Mouse (Mus musculus): Measurements from ENCODE around the gene Trpm5.

Trpm5 gene

GRCm38 (mm10) chr7:143059202-143059870 lies 35.1 kb downstream of the Trpm5 start:
- no peak for DNase-seq (ENCODE audit: low spot score in 2 of 2)

GRCm38 (mm10) chr7:143058221-143058697 lies 36.2 kb downstream of the Trpm5 start:
- no peak for DNase-seq (ENCODE audit: low spot score in 2 of 2)

DNA sequence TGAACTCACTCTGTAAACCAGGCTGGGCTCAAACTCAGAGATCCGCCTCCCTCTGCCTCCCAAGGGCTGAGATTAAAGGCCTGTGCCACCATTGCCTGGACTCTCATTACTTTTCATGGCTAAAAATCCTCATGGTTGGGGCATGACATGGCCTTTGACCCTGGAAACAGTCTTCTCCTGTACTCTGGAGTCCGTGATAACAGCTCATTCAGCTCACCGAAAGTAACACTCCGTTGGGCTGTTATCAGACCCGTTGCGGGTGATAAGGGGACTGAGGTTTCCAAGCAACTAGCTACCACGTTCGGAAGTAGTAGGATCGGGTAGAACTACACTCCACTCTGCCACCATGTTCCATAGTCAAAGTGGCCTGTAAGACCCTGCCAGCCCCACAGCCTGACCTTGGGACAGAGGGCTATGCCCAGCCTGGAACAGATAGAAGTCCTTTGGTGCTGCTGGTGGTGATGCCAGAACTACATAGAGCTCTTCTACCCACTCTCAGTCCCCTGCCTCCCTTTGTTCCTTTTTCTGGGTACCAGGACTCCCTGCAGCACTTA lies 36.7 kb downstream of the Trpm5 start:
- DNase-seq (ENCODE audit: low spot score in 2 of 2) = no peak

GRCm38 (mm10) chr7:143057023-143057422 lies 37.4 kb downstream of the Trpm5 start:
- no peak for DNase-seq (ENCODE audit: low spot score in 2 of 2)

DNA sequence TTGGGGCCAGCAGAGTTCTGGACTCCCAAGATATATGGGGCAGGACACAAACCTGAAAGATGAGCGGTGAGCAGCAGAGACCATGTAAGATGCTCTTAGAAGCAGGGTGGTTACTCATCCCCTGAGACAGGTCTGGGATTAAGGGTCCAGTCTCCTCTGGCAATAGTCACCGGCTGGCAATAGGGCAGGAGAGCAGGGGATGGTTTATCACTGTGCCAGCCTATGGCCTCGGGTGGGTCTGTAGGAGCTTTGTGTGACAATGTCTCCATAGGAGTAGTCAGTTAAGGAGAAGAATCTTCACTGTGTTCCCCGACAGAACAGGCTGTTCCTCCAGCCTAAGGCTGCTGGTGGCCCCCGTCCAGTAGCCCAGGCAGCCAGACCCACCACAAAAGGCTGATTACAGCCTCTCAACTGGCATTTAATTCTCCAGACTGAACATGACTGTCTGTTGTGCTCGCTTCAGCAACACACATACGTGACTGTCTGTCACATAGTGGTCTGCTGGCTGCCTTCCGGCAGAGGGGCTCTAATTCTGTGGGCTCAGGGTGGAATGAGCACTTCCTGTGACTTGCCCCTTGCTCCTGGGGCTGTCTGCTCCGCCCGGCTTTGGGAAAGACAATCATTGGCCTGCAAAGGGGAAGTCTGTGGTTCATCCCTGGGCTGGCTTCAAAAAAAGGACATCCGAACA lies 38.8 kb downstream of the Trpm5 start:
- DNase-seq (ENCODE audit: low spot score in 2 of 2) = no peak

DNA sequence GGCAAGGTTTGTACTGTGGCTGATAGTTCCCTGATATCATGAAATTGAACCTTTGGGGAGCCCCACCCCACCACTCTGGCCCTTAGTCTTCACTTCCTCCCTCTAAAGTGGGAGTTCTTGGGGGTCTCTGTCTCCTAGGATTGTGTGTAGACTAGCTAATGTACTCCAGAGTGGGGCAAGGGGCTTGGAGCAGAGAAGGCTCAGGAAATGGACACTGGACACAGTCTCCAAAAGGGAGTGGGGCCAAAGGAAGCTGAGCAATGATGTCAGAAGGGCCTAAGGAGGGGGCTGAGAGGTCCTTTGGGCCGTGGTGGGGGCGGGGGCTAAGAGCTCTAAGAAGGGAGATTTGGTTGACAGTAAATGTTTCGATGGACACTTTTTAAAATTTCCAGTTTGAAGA lies 39.4 kb downstream of the Trpm5 start:
- no peak for DNase-seq (ENCODE audit: low spot score in 2 of 2)

DNA sequence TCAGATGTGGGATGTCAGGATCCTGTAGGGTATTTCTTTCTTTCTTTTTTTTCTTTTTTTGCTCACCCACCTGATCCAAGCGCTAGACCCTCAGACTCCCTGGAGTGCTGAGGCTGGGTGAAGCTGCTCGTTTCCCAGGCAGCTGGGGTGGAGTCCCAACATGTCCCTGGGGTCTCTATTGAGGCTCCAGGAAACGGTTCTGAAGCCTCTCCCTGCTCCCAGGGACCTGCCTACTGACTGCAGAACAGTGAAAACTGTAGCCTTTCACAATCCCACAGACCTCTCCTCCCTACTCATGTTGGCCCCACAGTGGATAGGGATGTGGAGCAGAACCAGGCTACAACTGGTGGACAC lies 39.9 kb downstream of the Trpm5 start:
- no peak for DNase-seq (ENCODE audit: low spot score in 2 of 2)

GRCm38 (mm10) chr7:143053961-143054611 lies 40.4 kb downstream of the Trpm5 start:
- DNase-seq (ENCODE audit: low spot score in 2 of 2) = no peak

DNA sequence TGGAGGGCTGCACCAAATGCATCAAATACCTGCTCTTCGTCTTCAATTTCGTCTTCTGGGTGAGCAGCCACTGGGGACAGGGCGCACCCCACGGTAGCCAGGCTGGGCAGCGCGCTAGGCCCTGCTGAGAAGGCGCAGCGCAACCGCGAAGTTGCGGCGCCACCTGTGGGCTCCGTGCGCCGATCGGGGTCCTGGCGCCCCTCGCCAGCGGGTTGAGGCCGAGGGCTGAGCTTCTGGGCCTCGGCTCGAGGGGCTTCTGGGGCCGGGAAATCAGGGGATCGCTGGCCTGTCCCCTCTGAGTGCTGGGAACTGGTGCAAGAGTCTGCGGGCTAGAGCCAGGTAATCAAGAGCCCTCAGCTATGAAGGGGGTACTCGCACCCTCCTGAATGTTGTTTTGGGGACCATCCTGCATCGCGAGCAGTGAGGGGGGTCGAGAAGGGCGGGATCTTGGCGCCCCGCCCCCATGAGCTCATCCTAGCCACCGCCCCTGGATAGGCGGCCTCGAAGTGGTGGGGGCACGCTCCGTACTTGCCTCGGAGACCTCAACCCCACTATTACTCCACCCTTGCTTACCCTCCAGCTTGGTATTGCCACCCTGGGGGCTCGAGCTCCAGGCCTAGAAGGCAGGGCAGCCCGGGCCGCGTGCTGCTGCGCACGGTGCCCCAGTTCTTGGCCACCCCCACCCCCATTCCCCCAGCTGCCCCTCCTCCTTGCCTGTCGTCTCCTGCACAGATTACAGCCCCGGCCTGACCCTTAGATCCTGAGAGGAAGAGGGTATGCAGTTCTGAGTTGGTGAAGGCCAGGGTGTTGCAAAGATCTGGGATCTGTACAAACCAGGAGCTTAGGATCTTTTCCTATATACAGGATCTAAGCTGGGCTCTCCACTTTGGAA lies 41.2 kb downstream of the Trpm5 start:
- DNase-seq (ENCODE audit: low spot score in 2 of 2) = no peak

DNA sequence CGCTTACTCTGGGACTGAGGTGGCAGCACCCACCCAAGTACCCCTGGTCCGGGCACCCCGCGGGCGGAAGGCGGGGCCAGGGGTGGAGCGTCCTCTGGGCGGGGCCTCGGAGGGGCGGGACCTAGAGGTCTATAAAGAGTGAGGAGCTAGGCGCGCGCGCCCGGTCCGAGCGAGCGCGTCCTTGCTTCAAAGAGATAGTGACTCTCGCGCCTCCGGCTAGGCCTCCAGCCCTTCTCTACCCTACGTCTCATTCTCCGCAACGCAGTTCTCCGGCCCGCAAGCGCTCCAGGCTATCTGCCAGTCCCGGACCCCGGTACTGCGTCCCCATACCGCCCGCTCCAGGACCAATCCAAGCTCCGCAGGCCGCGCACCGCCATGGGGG lies 41.8 kb downstream of the Trpm5 start, which contains the start of gene Cd81:
Gene Cd81, plus strand, starts transcription at position 114 of the 382 bp plus-strand sequence.
- peak; percentile 67 to 76 for DNase-seq (ENCODE audit: low spot score in 2 of 2)

GRCm38 (mm10) chr7:143051316-143051715 lies 43.1 kb downstream of the Trpm5 start:
- no peak for DNase-seq (ENCODE audit: low spot score in 2 of 2)

DNA sequence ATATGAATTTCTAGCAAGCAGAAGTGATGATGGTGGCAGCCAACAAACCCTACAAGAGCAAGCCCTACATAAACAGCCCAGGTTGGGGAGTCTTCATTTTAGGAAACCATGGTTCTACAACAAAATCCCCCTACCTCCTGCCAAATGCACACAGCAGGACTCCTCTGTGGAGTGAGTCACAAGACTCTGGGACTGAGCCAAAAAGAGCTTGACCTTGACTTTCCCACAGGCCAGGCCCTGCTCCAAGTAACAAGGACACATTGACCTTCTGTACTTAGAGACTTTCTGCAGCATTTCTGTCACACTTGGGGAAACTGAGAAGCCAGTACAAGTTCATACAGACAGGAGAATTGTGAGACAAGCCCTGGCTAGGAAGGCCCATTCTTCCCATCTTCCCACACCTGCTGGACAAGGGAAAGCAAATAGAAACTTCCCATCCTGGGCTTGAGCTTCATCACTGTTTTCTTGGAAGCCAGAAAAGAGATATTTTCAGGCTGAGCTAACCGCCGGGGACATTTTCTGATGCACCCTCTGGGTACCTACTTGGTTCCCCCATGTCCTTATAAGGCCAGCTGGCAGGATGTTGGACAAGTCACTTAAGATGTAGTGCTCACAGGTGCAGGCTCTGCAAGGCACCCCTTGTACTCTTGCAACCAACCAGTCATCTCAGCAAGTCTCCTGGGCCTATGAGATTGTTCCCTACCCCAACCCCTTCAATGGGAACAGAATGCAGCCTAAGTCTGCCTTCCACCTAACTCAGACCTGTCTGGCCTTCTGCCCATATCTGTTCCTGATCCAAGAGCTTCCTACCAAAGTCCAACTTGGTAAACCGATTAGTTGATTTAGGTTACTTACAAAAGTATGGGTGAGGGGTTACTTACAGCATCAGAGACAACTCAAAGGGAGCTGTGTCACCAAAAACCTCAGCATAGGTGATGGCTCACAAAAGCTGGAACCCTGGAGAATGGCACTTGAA lies 44.3 kb downstream of the Trpm5 start:
- DNase-seq (ENCODE audit: low spot score in 2 of 2) = no peak

DNA sequence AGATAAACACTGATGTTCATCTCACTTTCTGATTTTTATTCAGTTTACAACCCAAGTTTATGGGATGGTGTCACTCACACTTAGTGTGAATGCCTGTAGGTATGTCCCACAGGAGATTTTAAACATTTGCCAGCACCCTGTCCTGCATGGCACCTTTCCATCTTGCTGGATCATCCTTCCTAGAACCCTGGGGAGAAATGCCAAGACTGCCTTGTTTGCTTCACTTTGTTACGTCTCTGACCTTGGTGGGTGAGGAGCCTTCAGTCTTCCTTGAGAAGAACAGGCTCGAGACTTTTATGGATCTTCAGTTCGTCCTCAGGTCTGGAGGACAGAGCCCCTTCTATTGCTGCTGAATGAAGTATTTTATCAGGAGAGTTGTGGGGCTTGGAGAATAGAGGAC lies 45.1 kb downstream of the Trpm5 start:
- no peak for DNase-seq (ENCODE audit: low spot score in 2 of 2)

DNA sequence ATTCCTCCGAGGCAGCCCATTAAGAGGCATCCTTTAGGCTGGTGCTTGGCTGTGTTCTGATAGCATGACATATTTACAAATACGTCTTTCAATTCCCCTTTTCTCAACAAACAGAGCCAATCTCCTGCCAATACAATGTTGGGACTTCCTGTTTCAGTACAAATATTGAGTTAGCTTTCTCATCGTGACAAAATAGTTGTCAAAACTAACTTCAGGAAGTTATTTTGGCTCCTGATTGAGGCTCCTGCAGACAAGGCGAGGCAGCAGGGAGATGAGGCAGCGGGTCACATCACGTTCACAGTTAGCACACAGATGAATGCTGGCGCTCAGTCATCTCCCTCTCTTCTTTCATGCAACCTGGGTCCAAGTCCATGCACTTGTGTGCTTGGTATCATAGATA lies 48.1 kb downstream of the Trpm5 start:
- DNase-seq (ENCODE audit: low spot score in 2 of 2) = no peak

DNA sequence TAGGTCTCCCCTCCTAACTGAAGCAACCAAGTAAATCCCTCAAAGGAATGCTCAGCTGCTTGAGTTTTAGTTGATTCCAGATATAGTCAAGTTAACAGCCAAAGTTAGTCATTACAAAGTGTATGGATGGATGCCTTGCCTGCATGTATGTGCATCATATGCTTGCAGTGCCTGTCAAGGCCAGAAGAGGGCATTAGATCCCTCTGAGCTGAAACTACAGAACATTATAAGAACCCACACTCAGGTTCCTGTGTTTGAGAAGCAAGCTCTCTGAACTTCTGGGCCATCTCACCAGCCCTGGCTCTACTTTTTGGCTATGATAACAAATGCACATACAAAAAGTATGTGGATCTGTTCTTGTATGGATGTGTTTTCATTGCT lies 49.6 kb downstream of the Trpm5 start:
- DNase-seq (ENCODE audit: low spot score in 2 of 2) = no peak

DNA sequence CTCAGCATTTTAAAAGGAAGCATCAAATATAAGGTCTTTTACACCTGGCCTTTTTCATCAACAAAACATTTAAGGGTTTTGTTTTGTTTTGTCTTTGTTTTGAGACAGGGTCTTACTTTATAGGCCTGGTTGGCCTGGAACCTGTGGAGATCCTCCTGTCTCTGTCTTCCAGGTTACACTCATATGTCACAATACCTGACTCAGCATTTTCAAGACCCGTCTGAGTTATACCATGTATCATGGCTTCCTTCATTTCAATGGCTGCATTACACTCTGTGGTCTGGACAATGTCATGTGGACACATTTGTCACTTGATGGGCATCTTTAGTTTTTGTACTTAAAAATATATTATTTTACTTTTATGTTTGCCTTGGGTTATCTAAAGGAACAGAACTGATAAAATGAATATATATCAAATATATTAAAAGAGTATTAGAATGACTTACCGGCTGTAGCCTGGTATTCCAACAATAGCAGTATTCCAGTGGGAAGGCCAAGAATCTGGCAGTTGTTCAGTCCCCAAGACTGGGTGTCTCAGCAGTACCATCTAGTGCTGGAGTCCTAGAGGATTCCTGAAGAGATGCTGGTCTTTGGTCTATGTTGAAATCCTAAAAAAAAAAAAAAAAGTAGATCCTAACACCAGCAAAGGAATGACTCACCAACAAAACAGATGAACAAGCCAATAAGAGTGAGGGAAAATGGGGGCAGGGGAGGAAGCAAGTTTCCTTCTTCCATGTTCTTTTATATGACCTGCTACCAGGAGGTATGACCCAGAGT lies 50.2 kb downstream of the Trpm5 start:
- DNase-seq (ENCODE audit: low spot score in 2 of 2) = no peak

DNA sequence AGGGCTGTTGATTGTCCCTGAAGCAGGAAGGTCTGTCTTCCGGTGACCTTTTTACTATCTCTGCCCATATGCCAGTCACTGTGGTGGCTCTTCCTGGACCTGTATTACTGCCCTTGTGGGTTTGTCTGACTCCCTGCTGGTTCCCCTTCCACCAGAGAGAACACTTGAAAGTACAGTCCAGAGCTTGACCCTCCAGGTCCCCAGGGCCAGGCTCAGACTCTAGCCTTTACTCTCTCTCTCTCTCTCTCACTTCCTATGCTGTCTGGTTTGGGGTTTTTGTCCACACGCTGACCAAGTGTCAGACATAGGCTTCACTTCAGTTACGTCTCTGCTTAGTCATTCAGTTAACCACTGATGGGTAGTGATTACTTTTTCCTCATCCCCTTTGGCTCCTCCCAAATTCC lies 51.5 kb downstream of the Trpm5 start:
- no peak for DNase-seq (ENCODE audit: low spot score in 2 of 2)

DNA sequence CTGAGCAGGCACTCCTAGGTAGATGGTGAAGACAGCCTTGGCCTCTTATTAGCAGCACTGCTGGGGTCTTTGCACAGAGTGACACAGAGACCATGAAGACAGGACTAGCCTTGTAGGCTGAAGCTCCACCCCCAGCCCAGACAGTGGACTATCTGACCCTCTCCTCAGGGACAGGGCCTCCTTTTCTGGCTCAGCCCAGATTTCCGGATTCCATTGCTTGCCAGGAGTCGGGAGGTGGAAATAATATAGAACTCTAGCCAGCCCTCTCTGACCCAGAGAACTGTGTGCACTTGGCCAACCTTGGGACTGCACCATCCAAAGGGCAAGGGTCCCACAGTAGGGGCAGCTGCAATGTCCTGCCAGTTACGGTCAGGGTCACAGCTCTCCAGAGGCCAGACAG lies 52.4 kb downstream of the Trpm5 start:
- no peak for DNase-seq (ENCODE audit: low spot score in 2 of 2)

DNA sequence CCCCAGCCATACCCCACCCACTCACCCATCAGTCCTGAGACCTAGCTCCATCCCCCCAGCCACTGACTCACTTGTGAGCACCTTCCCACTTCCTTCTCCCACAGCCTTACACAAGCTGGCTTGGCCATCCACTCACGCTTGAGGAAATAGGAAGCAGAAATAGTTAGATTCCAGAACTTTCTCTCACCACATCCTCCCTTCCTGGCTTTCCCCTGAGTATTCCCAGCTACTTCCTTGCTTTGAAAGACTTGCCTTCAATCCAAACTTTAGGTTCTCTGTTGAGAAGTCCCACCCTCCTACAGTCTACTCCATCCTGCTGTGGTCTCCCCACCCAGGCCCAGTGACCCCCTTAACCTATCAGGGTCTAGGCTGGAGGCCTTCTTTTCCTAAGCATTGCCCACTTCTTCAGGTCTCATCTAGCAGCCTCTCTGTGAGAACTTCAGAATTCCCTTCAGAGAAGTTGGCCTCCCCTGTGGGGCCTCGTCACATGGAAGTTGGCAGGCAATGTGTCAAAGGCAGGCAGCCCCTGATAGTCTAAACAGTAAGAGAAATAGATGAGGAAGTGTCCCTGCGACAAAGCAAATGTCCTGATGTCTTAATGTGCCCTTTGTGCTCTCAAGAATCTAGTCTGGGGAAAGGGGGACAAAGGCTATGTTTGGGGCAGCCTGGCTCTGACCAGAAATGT lies 53.2 kb downstream of the Trpm5 start:
- no peak for DNase-seq (ENCODE audit: low spot score in 2 of 2)
